In genomic region chr1:168377650-168378049, GRCm38 (mm10) we compare ENCODE assay signal across 19 mouse cellular contexts.
"Had no signal": no experiment of that assay in that cellular context is flagged by ENCODE, and none has a peak within 500 bp of the region (broad histone marks: within the 10 kb centered on the region; RNA-seq: fewer than 3 reads in every experiment).

No protein-coding gene starts in this region.

- H3K4me2 ChIP-seq: liver, embryonic 13.5 days; midbrain, embryonic 12.5 days; neural tube, embryonic 13.5 days had no signal

- DNase-seq: layer of hippocampus, adult 9-11 months; liver, embryonic 13.5 days; lung, adult 2 months; lung, postnatal 14 days; lung, postnatal 4 days; right cerebral cortex, adult 18-20 months; right cerebral cortex, postnatal 14 days; right cerebral cortex, postnatal 4 days; thymus, adult 2 months; thymus, postnatal 14 days; thymus, postnatal 4 days had no signal

- H3K4me3 ChIP-seq: layer of hippocampus, adult 2 months; left cerebral cortex, adult 2 months; liver, embryonic 13.5 days; midbrain, embryonic 12.5 days; myocyte; neural tube, embryonic 13.5 days had no signal

- H3K9ac ChIP-seq: liver, embryonic 13.5 days; midbrain, embryonic 12.5 days; neural tube, embryonic 13.5 days had no signal

- H3K9me3 ChIP-seq: liver, embryonic 13.5 days; midbrain, embryonic 12.5 days; neural tube, embryonic 13.5 days had no signal

- H3K27ac ChIP-seq: layer of hippocampus, adult 2 months; left cerebral cortex, adult 2 months; liver, embryonic 13.5 days; midbrain, embryonic 12.5 days; neural tube, embryonic 13.5 days; stomach, postnatal 0 days had no signal

- H3K27me3 ChIP-seq: liver, embryonic 13.5 days; midbrain, embryonic 12.5 days; neural tube, embryonic 13.5 days had no signal

- ATAC-seq: intestine, postnatal 0 days; midbrain, embryonic 16.5 days had no signal

- H3K36me3 ChIP-seq: liver, embryonic 13.5 days; midbrain, embryonic 12.5 days; neural tube, embryonic 13.5 days had no signal
